Mouse (Mus musculus) hindbrain, embryonic 10.5 days (tissue): ENCODE results near the gene Rnf181. TPM values are rescaled to one million over a fixed set of nuclear protein-coding genes. Genes with fewer than 3 reads are reported as not detected.

Experiments used
- DNase-seq: peaks from one replicate; pipeline ENCODE4 v3.0.0-alpha.2; 2017; ENCODE audit warnings: low spot score
- H3K27ac ChIP-seq: fragments of 300-500 bp; sonication (generic); 2 replicates; pipeline ENCODE4 v1.5.1; 2016; ENCODE audit warnings: mild to moderate bottlenecking, moderate library complexity
- H3K27me3 ChIP-seq: fragments of 300-500 bp; sonication (generic); 2 replicates; pipeline ENCODE4 v1.6.1; 2016; ENCODE audit warnings: mild to moderate bottlenecking; ENCODE audit not compliant: poor library complexity, insufficient read depth, severe bottlenecking
- H3K36me3 ChIP-seq: fragments of 300-500 bp; sonication (generic); 2 replicates; pipeline ENCODE4 v1.6.1; 2016; ENCODE audit warnings: mild to moderate bottlenecking, moderate library complexity
- H3K4me1 ChIP-seq: fragments of 300-500 bp; sonication (generic); replicated peaks from 2 replicates; pipeline ENCODE4 v1.6.1; 2016; ENCODE audit warnings: mild to moderate bottlenecking
- H3K4me3 ChIP-seq: fragments of 300-500 bp; sonication (generic); 2 replicates; pipeline ENCODE4 v1.5.1; 2016; ENCODE audit warnings: mild to moderate bottlenecking, moderate library complexity
- H3K9me3 ChIP-seq: fragments of 300-500 bp; sonication (generic); 2 replicates; pipeline ENCODE4 v1.6.1; 2016; ENCODE audit warnings: mild to moderate bottlenecking, moderate library complexity
- WGBS: fragments of 180-500 bp; shearing (Covaris S2); methylation state at CpG from one replicate; pipeline ENCODE4 v1.1.7; 2016; 5-methylcytosine and 5-hydroxymethylcytosine counted together
- polyA plus RNA-seq: library from polyadenylated mRNA; unstranded; fragments of >200 nt; fragmentation: Nextera tagmentation; extraction: Ambion mirVana; gene quantifications from 2 replicates; pipeline ENCODE4 v1.2.1, GENCODE M21; 2016

Gene Rnf181
- polyA plus RNA-seq, 1 experiment from 2014 or later = 110 TPM

DNA sequence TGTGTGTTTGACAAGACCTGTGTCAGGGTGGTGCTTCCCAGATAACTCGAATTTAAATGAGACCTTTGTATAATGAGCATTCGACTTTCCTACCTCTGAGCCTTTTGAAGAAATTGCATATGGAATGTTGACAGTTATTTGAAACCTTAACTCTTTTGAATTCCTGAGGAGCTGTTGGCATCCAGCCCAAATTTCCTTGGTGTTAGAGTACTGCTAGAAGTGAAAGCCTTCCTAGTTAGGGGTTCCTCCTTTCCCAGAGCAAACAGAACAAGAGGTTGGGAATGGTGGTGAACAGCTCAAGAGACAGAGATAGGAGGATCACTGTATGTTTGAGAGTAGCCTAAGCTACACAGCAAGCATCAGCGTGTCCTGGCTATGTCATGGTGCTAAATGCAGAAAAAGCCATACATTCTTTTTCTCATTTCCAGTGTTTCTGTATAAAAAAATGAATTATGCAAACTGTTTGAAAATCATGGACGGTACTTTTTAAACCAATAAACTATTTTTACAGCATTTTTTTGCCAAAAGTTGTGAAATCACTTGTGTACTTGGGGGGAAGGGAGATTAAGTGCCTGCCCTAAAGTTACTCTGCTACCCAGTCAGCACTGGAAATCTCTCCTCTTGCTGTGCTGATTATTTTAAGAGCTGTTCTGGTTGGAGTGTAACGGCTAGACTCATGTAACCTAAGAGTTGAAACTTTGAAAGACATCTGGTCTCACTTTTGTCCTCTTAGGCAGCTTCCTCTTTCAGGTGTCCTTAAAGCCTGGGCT lies 13.9 kb downstream of the Rnf181 start:
- DNase-seq = no peak
- Histone ChIP-seq H3K27ac (no peak overlapping the region), H3K4me1 (peaks cover 35% of the 10 kb centered on the region), H3K36me3 (peaks cover 45% of the 10 kb centered on the region), H3K9me3 (no peaks in the 10 kb centered on the region), H3K27me3 (peaks cover 8% of the 10 kb centered on the region), H3K4me3 (no peak overlapping the region)
- WGBS = 78% methylated on average over 5 of the region's 5 CpGs

DNA sequence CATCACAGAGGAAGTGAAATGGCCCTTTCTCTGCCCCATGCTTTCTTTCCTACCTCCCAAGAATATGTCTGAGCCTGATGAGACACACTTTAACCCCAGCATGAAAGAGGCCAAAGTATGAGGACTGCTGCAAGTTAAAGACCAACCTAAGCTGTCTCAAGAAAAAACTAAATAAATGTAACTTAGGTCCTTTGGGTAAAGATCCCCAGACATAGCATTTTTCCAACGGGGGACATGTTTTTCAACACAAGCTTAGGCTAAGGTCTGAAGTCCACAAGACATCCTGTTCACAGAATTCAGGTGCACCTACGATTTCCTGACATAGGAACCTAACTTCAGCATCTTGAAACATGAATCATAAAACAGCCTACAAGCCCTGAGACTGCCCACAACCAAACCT lies 16.5 kb downstream of the Rnf181 start:
- peaks cover 42% of the 10 kb centered on the region for H3K4me1 ChIP-seq
- H3K27ac ChIP-seq = no peak overlapping the region
- peaks cover 34% of the 10 kb centered on the region for H3K36me3 ChIP-seq
- DNase-seq = no peak
- no peaks in the 10 kb centered on the region for H3K9me3 ChIP-seq
- 90% methylated on average over 2 of the region's 2 CpGs for WGBS
- no peaks in the 10 kb centered on the region for H3K27me3 ChIP-seq
- no peak overlapping the region for H3K4me3 ChIP-seq

DNA sequence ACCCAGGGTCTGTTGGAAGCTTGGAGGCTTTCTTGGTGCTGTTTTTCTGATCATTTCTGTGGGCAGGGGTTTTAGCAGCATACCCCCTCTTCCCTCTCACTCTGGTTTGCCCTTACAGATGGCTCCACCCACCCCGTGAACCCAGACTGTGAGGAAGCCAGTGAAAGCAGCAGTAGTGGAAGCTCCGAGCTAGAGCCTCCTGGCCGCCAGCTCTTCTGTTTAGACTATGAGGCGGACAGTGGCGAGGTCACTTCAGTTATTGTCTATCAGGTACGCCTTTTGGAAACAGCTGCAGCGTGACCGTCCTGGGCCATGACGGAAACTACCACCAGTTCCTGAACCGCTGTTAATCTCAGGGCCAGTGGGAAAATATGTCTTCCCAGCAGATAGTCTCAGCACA lies 18.3 kb downstream of the Rnf181 start:
- Histone ChIP-seq H3K27ac (0 out of 2 replicates have a peak overlapping the region, but pooled peaks have one; percentile 97), H3K4me3 (peak overlapping the region; percentile 99), H3K4me1 (peaks cover 45% of the 10 kb centered on the region), H3K36me3 (peaks cover 34% of the 10 kb centered on the region), H3K9me3 (no peaks in the 10 kb centered on the region), H3K27me3 (no peaks in the 10 kb centered on the region)
- DNase-seq = no peak
- 79% methylated on average over 10 of the region's 10 CpGs for WGBS

DNA sequence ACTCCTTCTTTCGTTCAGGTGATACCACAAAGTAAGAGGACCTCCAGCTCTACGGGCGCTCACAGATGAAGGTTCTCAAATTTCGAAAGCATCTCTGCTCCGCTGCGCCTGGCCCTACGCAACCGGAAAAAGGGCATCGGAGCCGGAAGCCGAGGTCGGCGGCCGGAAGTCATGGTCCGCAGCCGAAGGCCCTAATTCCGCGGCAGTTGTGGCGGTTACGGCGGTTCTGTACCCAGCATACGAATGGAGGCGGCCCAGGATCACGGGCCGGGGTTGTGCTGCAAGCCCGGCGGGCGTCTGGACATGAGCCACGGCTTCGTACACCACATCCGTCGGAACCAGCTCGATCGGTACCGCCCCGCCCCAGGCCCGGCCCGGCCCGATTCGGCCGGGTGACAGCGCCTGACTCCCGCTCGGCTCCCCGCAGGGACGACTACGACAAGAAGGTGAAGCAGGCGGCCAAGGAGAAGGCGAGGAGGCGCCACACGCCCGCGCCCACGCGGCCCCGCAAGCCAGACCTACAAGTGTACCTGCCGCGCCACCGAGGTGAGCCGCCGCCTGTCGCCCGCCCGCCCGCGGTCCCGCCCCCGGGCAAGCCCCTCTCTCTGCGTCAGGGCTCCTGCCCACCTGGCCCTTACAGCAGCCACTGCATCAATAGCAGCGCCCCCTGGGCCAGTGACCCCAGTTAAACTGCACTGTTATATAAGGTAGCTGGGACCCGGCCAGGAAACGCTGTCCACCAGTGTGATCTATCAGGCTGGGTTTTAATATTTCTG lies 19.4 kb downstream of the Rnf181 start, which contains the start of gene 0610030E20Rik:
TSS of gene 0610030E20Rik (plus strand) at position 152 of the 776 bp plus-strand sequence.
- peak within 1 kb of the TSS; percentile 99 for H3K4me3 ChIP-seq
- no peaks in the 10 kb centered on the region for H3K27me3 ChIP-seq
- peak within 1 kb of the TSS; percentile 97 for H3K27ac ChIP-seq
- no peaks in the 10 kb centered on the region for H3K9me3 ChIP-seq
- peaks cover 47% of the 10 kb centered on the region for H3K4me1 ChIP-seq
- peak; percentile 82 for DNase-seq
- WGBS = under 1% methylated on average over 72 of the region's 72 CpGs
- H3K36me3 ChIP-seq = peaks cover 38% of the 10 kb centered on the region

DNA sequence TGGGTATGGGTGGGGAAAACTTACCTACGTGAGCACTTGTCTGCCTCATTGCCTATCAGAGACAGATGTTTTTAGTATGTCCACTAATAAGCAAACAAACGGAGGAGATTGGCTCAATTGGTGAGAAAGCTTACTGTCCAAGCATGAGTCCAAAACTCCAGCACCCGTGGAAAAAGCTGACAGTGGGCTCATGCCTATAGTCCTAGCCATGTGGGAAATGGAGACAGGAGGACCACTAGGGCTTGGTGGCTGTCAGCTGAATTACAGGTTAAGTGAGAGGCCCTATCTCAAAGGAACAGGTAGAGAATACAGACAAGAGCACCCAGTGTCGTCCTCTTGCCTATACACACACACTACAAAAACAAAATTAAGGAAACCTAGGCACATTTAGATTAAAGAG lies 20.5 kb downstream of the Rnf181 start:
- no peak overlapping the region for H3K27ac ChIP-seq
- H3K36me3 ChIP-seq = peaks cover 40% of the 10 kb centered on the region
- H3K27me3 ChIP-seq = no peaks in the 10 kb centered on the region
- no peaks in the 10 kb centered on the region for H3K9me3 ChIP-seq
- peaks cover 47% of the 10 kb centered on the region for H3K4me1 ChIP-seq
- no peak for DNase-seq
- peak overlapping the region; percentile 99; the same call in 1 of the 2 replicates for H3K4me3 ChIP-seq
- WGBS = 84% methylated on average over 4 of the region's 4 CpGs

DNA sequence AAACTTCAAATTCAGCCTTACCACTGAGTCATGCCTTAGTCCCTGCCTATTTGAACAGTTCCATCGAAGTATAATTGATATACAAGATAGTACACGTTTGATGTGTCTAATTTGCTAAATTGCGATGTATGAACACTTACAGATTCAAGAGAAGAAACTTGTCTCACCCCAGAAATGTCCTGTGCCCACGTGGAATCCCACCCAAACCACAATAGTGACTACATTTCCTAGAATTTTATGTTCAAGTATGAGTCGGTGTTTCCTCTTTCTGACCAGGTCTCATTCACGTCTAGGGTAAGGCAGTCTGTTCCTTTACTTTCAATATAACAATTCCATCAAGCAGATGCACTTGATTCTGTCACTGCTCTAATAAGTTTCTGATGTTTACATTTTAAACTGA lies 21.1 kb downstream of the Rnf181 start:
- peak overlapping the region; percentile 95 for H3K27ac ChIP-seq
- H3K4me3 ChIP-seq = peak overlapping the region; percentile 92
- H3K36me3 ChIP-seq = peaks cover 40% of the 10 kb centered on the region
- WGBS = 52% methylated on average over 6 of the region's 6 CpGs
- no peaks in the 10 kb centered on the region for H3K9me3 ChIP-seq
- no peak for DNase-seq
- peaks cover 50% of the 10 kb centered on the region for H3K4me1 ChIP-seq
- H3K27me3 ChIP-seq = no peaks in the 10 kb centered on the region

DNA sequence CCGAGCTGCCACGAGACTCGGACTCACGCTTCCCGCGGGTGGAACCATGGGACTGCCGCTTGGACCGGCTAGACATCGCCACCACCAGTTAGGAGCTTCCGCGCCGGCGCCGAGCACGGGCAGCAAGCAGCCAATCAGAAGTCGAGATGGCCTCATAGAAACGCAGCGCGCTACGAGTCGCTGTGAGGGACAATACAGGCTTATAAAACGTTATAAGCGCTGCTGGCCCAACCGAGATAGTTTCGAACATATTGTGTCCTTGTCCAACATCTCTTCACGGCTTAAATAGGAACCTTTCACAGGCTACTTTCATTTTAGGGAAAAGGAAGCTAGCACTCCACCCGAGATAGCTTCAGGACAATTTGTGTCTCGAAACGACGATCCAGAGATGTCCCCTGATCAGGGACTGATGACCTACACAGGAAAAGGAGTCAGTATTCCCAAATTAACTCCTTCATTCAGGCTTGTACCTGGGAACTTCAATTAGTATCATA lies 21.6 kb downstream of the Rnf181 start, which contains the start of gene Usp39:
TSS of gene Usp39 (minus strand) at position 111 of the 494 bp plus-strand sequence.
- 1% methylated on average over 30 of the region's 30 CpGs for WGBS

DNA sequence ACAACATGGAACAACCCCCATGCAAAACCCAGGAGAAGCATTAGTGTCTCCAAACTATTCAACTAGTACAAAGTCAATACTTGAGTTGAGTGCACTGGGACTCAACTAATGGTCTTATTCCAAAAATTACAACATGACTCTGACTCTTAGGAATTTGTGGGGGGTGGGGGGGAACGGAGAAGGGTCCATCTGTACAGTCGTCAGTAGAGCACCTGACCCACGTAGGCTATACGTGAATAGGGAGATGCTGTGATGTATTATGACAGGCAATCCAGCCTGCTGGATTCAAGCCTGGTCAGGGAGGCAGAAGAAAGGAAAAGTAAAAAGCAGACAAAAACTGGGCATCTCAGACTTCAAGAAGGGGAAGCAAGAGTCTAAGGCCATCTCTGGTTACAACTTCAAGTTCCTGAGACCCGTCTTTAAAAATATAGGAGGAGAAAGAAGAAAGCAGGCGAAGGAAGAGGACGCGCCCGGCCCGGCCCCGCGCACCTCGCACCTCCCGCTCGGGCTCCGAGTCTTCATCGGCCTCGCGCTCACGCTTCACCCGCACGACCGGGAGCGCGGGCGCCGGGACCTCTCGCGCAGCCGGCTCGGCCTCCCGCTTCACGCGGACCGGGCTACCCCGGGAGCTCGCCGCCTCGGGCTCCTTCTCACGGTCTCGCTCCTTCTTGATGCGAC lies 22.2 kb downstream of the Rnf181 start:
- peaks cover 53% of the 10 kb centered on the region for H3K4me1 ChIP-seq
- no peaks in the 10 kb centered on the region for H3K9me3 ChIP-seq
- H3K4me3 ChIP-seq = peak overlapping the region; percentile 92
- no peak for DNase-seq
- peak overlapping the region; percentile 95 for H3K27ac ChIP-seq
- peaks cover 40% of the 10 kb centered on the region for H3K36me3 ChIP-seq
- H3K27me3 ChIP-seq = no peaks in the 10 kb centered on the region
- WGBS = under 1% methylated on average over 42 of the region's 42 CpGs

More for the DNA sequence above, 21.6 kb downstream of the Rnf181 start, which contains the start of gene Usp39:
- Histone ChIP-seq H3K27me3 (no peaks in the 10 kb centered on the region), H3K36me3 (peaks cover 40% of the 10 kb centered on the region), H3K4me3 (peak within 1 kb of the TSS; percentile 92), H3K27ac (peak within 1 kb of the TSS; percentile 95), H3K4me1 (peaks cover 53% of the 10 kb centered on the region), H3K9me3 (no peaks in the 10 kb centered on the region)
- DNase-seq = peak; percentile 92

DNA sequence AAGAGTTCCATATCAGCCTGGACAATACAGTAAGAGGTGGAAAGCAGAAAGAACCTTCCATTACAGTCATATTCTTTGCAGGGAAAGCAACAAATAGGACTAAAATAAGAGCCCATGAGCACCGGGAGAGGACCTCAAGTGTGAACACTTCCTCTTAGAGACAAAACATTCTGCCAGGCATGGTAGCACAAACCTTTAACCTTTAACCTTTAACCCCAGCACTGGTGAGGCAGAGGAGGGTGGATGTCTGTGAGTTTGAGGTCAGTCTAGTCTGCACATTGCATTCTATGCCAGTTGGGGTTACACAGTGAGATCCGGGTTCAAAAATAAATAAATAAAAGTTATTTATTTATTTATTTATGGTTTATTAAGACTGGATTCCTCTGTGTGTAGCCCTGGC lies 26.3 kb downstream of the Rnf181 start:
- Histone ChIP-seq H3K27me3 (no peaks in the 10 kb centered on the region), H3K9me3 (no peaks in the 10 kb centered on the region), H3K27ac (no peak overlapping the region), H3K4me3 (no peak overlapping the region), H3K4me1 (peaks cover 24% of the 10 kb centered on the region), H3K36me3 (peaks cover 68% of the 10 kb centered on the region)
- no peak for DNase-seq
- 54% methylated on average over 2 of the region's 2 CpGs for WGBS

DNA sequence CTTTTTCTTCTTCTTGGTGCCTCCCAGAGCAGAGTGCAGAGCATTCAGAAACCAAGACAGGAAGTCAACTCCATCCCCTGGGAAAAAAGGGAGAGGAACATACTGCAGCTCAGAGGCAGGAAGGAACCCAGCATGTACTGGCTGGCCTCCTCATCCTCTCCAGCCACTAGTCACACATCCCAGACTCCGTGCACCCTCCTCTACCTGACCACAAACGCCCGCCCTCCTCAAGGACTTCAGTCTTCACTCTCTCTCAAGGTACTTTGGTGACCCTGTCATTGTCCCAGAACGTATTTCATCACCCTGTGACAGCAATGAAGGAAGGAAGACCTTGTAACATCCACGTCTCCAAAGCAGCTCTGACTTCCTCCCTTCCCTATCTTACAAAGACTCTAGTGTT lies 33.6 kb downstream of the Rnf181 start:
- Histone ChIP-seq H3K36me3 (peaks cover 100% of the 10 kb centered on the region), H3K9me3 (no peaks in the 10 kb centered on the region), H3K27me3 (no peaks in the 10 kb centered on the region), H3K4me1 (no peaks in the 10 kb centered on the region), H3K4me3 (no peak overlapping the region), H3K27ac (no peak overlapping the region)
- no peak for DNase-seq
- WGBS = 86% methylated on average over 5 of the region's 5 CpGs

DNA sequence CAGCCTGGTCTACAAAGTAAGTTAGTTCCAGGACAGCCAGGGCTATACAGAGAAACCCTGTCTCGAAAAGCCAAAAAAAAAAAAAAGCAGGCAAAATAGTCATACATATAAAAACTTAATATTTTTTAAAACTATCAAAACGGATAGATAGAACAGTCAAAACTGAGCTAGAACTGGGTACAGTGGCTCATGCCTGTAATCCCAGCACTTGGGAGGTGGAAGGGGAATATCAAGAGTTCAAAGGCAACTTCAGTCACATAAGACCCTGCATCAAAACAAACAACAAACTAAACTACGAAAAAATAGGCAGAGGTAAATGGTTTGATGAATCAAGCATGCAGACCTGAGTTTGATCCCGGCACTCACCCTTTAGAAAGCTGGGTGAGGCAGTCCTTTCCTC lies 36.6 kb downstream of the Rnf181 start:
- WGBS = 90% methylated on average over 4 of the region's 4 CpGs
- H3K27ac ChIP-seq = no peak overlapping the region

DNA sequence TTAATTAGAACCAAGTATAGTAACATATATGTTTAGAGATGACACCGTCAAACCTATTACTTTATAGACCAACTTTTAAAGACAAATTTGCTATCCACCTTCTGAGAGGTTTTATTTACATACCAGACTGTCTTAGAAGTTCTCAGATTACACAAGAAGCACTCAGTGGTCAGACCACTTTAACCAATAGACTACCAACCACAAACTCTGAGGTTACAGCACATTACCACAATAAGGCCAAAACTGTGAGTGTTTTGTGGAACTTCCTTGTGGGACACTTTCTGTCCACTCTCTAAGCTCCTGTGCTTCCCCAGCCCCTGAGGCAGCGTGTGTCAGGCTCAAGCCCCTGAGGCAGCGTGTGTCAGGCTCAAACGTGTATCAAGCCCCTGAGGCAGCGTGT lies 37.7 kb downstream of the Rnf181 start:
- Histone ChIP-seq H3K4me1 (no peaks in the 10 kb centered on the region), H3K27ac (no peak overlapping the region), H3K4me3 (no peak overlapping the region), H3K27me3 (no peaks in the 10 kb centered on the region), H3K9me3 (no peaks in the 10 kb centered on the region), H3K36me3 (peaks cover 100% of the 10 kb centered on the region)
- 95% methylated on average over 5 of the region's 5 CpGs for WGBS
- no peak for DNase-seq

More for the DNA sequence above, 36.6 kb downstream of the Rnf181 start:
- H3K4me3 ChIP-seq = no peak overlapping the region
- H3K9me3 ChIP-seq = no peaks in the 10 kb centered on the region
- H3K36me3 ChIP-seq = peaks cover 100% of the 10 kb centered on the region
- no peaks in the 10 kb centered on the region for H3K4me1 ChIP-seq
- no peak for DNase-seq
- H3K27me3 ChIP-seq = no peaks in the 10 kb centered on the region
